Mouse (Mus musculus) liver, embryonic 14.5 days (tissue): ENCODE measurements around the gene Tmem269. TPM values are rescaled to one million over a fixed set of nuclear protein-coding genes. Genes with fewer than 3 reads are reported as not detected.
A peak's percentile ranks its signal among the peaks of the same experiment; 100 is the strongest.

Source experiments
- ATAC-seq: fragments of 200-750 bp; cut with Nextera tagmentation; 2 replicates; pipeline ENCODE4 v1.8.0; 2017; ENCODE audit warnings: moderate number of reproducible peaks, mild to moderate bottlenecking, moderate library complexity; ENCODE audit not compliant: insufficient read depth
- DNase-seq, 3 experiments: peaks; one replicate each; pipeline ENCODE4 v3.0.0-alpha.2; 2012 to 2013; ENCODE audit warnings: low read depth in 3 of 3, low spot score in 3 of 3
- H3K27ac ChIP-seq: fragments of 300-500 bp; sonication (generic); 2 replicates; pipeline ENCODE4 v1.5.1; 2014; ENCODE audit warnings: moderate library complexity, mild to moderate bottlenecking, control low read depth, inconsistent platforms
- H3K27me3 ChIP-seq: fragments of 300-500 bp; sonication (generic); 2 replicates; pipeline ENCODE4 v1.6.1; 2014; ENCODE audit warnings: mild to moderate bottlenecking, low read length, moderate library complexity; ENCODE audit not compliant: control insufficient read depth, insufficient read depth
- H3K36me3 ChIP-seq: fragments of 300-500 bp; sonication (generic); replicated peaks from 2 replicates; pipeline ENCODE4 v1.6.1; 2014; ENCODE audit warnings: low read depth; ENCODE audit not compliant: control insufficient read depth, insufficient read depth
- H3K4me1 ChIP-seq, 2 experiments: fragments of 200-500 bp in 1 of 2; fragments of 300-500 bp in 1 of 2; sonication (generic) in 1 of 2; replicated peaks; 2 replicates each; pipeline ENCODE4 v1.6.1; 2012 to 2014; ENCODE audit warnings: antibody characterized with exemption in 1 of 2, inconsistent platforms in 1 of 2, low read length in 1 of 2; ENCODE audit not compliant: control insufficient read depth in 2 of 2, insufficient read depth in 2 of 2
- H3K4me2 ChIP-seq: fragments of 300-500 bp; sonication (generic); 2 replicates; pipeline ENCODE4 v1.6.1; 2014; ENCODE audit warnings: low read depth, mild to moderate bottlenecking, control low read depth, moderate library complexity
- H3K4me3 ChIP-seq, 2 experiments: fragments of 200-500 bp in 1 of 2; fragments of 300-500 bp in 1 of 2; sonication (generic) in 1 of 2; 2 replicates each; pipeline ENCODE4 v1.5.1; 2012 to 2014; ENCODE audit warnings: low read depth in 2 of 2, low read length in 2 of 2, mild to moderate bottlenecking in 2 of 2, control low read depth in 1 of 2, inconsistent platforms in 1 of 2, moderate library complexity in 1 of 2; ENCODE audit not compliant: insufficient read depth in 1 of 2
- H3K9ac ChIP-seq: fragments of 300-500 bp; sonication (generic); replicated peaks from 2 replicates; pipeline ENCODE4 v1.6.1; 2014; ENCODE audit warnings: mild to moderate bottlenecking, control low read depth, moderate library complexity
- H3K9me3 ChIP-seq: fragments of 300-500 bp; sonication (generic); 2 replicates; pipeline ENCODE4 v1.6.1; 2016; ENCODE audit warnings: low read length, mixed read lengths; ENCODE audit not compliant: control insufficient read depth
- CTCF ChIP-seq: IDR thresholded peaks from 2 replicates; pipeline ENCODE4 v1.5.1; 2016; ENCODE audit warnings: antibody characterized with exemption, low read depth, control low read depth
- EP300 ChIP-seq: IDR thresholded peaks from 2 replicates; pipeline ENCODE4 v1.6.1; 2016; ENCODE audit warnings: antibody characterized with exemption, low read depth
- WGBS: fragments of 180-500 bp; shearing (Covaris S2); extraction: QIAGEN DNeasy Blood & Tissue Kit; methylation state at CpG from one replicate; pipeline ENCODE4 v1.1.7; 2014; ENCODE audit not compliant: insufficient replicate concordance; 5-methylcytosine and 5-hydroxymethylcytosine counted together
- polyA plus RNA-seq, 2 experiments: library from polyadenylated mRNA; depleted of rRNA in 1 of 2; stranded (reverse) in 1 of 2; unstranded in 1 of 2; fragments of >200 nt; fragmentation: Nextera tagmentation in 1 of 2; extraction: Ambion mirVana in 1 of 2; gene quantifications; 2 replicates each; pipeline versions ENCODE4 v1.2.1 to v1.2.3; 2012 to 2014

The Tmem269 gene
- polyA plus RNA-seq, 2 experiments: not detected

DNA sequence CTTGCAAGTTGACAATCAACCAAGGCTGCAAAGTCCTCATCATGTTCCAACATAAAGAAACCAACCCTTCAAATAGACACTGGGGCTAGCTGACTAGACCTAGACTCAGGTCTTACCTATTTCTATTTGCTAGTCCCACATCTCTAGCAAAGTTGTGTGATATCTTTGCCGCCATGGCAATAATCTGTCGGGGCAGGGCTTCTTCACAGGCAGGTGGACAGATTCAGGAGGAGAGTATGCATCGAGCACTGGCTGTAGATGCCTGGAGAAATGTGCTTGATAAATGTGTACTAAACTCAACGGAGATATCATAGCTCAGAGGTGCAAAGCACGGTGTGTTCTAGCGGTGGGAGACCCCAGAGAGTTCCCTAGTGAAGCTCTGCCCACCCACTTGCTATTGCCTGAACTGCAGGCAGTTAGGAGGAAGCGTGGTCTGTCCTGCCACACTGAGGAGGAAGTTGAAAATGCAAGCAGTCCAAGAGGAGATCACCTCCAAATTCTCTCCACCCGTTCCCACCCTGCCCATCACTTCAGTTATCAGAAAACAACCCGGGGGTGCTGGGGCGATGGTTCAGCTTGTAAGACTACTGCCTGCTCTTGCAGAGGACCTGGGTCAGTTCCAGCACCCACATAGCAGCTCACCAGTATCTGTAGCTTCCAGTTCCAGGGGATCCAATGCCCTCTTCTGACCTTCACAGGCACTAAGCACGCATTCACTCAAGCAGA is 29.8 kb downstream of the Tmem269 start:
- peak overlapping the region; percentile 96 for H3K4me2 ChIP-seq
- peak overlapping the region; percentile 97 for H3K9ac ChIP-seq
- WGBS: 9% methylated on average over 11 of the region's 11 CpGs
- H3K27ac ChIP-seq: peak overlapping the region; percentile 92
- no peaks in the 10 kb centered on the region for H3K9me3 ChIP-seq
- ATAC-seq: peak; percentile 52
- peak; percentile 65 to 68 (median 65) for DNase-seq
- peaks cover 56% of the 10 kb centered on the region for H3K36me3 ChIP-seq
- peak; percentile 73 for TF ChIP-seq CTCF
- TF ChIP-seq EP300: peak; percentile 20; the same call in 1 of the 2 replicates
- no peaks in the 10 kb centered on the region for H3K27me3 ChIP-seq
- peak overlapping the region; percentile 72 to 91 for H3K4me3 ChIP-seq
- H3K4me1 ChIP-seq: peaks cover 28 to 57% of the 10 kb centered on the region in 2 experiments

DNA sequence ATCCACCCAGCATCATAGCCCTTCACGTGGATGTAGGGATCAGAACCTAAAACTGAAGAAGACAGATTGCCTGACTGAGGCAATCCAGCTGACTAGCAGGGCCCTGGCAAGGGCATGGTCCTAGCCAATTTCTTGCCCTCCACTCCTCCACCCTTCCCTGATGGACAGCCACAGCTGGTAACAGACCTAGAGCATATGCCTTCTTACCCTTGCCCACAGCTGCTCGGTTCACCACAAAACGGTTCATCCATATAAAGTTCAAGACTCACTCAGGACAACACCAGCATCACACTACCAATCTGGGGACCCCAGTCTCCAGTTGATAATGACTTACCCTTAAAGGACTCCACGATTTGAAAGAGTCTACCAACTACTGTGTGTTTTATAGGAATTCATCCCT is 32.2 kb downstream of the Tmem269 start:
- H3K9ac ChIP-seq: peak overlapping the region; percentile 49
- H3K4me2 ChIP-seq: peak overlapping the region; percentile 96
- peak overlapping the region; percentile 43 to 72 for H3K4me3 ChIP-seq
- no peak for DNase-seq
- TF ChIP-seq EP300: no peak
- no peak for TF ChIP-seq CTCF
- no peaks in the 10 kb centered on the region for H3K9me3 ChIP-seq
- peaks cover 81% of the 10 kb centered on the region for H3K36me3 ChIP-seq
- H3K4me1 ChIP-seq: peaks cover 18 to 34% of the 10 kb centered on the region in 2 experiments
- peak overlapping the region; percentile 22; the same call in 1 of the 2 replicates for H3K27ac ChIP-seq
- WGBS: 72% methylated on average over 4 of the region's 4 CpGs
- no peak for ATAC-seq
- H3K27me3 ChIP-seq: no peaks in the 10 kb centered on the region

DNA sequence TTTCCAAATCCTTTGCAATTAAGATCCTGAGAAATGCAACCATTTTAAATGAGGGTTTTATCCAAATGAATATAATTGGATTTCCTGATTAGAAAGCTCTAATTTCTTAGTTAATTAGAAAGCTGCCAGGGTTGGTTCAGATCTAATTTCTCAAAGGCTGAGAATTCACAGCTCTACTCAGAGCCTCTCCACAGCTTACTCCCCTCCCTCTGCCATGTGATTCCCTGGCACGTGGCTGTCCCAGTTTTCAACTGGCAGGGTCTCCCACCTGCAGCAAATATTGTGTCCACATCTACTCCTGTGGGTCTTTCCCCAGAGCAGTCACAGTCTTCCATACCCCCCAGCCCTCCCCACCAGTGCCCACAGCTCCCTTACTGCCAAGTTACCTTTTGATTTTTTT is 34.5 kb downstream of the Tmem269 start:
- TF ChIP-seq EP300 (no peak), CTCF (no peak)
- Histone ChIP-seq H3K36me3 (peaks cover 99% of the 10 kb centered on the region), H3K27ac (no peak overlapping the region), H3K27me3 (no peaks in the 10 kb centered on the region), H3K4me1 (peaks cover 18 to 32% of the 10 kb centered on the region in 2 experiments), H3K4me2 (0 out of 2 replicates have a peak overlapping the region, but pooled peaks have one; percentile 13), H3K9me3 (no peaks in the 10 kb centered on the region), H3K4me3 (no peak overlapping the region), H3K9ac (no peak overlapping the region)
- DNase-seq (no peak), ATAC-seq (no peak)
- WGBS: 46% methylated on average over 1 of the region's 1 CpGs

DNA sequence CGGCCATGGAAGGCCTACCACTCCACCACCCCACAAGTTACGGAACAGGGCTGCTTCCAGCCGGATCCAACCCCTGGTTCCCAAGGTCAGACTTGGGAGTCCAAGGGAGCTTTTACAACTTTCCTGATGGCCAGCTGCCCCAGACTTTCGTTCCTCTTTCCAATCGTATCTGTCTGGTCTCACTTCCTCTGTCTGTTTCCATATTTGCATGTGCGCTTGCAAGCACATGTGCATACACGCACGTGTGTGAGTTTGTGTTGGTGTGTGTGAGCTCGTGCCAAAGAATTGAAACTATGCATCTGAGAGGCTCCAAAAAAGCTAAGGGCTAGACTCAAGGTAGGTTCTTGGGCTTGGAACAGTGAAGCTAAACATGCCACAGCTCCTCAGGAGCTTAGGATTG is 36.6 kb downstream of the Tmem269 start:
- Histone ChIP-seq H3K27ac (no peak overlapping the region), H3K9me3 (no peaks in the 10 kb centered on the region), H3K9ac (no peak overlapping the region), H3K27me3 (no peaks in the 10 kb centered on the region), H3K4me3 (no peak overlapping the region), H3K4me2 (no peak overlapping the region), H3K36me3 (peaks cover 99% of the 10 kb centered on the region), H3K4me1 (peaks cover 9 to 16% of the 10 kb centered on the region in 2 experiments)
- ATAC-seq: no peak
- TF ChIP-seq EP300: no peak
- TF ChIP-seq CTCF: no peak
- WGBS: 57% methylated on average over 9 of the region's 9 CpGs
- no peak for DNase-seq

DNA sequence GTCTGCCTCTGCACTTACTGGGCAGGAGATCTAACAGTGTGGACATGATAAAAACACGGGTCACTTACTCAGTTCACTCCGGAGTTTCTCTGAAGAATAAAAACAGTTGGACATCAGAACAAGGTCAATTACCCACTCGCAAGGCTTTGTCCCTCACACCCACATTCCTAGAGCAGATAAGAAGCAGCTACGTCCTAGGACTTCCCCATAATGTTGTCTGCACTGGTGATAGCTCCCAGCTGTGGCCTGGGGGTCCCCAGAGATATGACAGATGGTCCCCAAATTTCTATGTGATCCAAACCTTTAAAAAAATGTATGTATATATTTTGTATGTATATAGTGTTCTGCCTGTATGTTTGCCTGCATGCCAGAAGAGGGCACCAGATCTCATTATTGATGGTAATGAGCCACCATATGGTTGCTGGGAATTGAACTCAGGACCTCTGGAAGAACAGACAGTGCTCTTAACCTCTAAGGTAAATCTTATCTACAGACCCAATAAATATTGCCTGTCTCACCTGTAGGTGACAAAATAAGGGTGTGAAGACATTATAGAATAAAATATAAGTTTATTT is 37.8 kb downstream of the Tmem269 start:
- 0 out of 2 replicates have a peak overlapping the region, but pooled peaks have one; percentile 8 for H3K27ac ChIP-seq
- TF ChIP-seq CTCF: peak; percentile 49
- TF ChIP-seq EP300: no peak
- DNase-seq: no peak
- H3K9ac ChIP-seq: no peak overlapping the region
- no peak overlapping the region; the same call in 1 of the 2 replicates for H3K4me2 ChIP-seq
- no peak overlapping the region for H3K4me3 ChIP-seq
- ATAC-seq: no peak
- H3K27me3 ChIP-seq: no peaks in the 10 kb centered on the region
- WGBS: 33% methylated on average over 4 of the region's 4 CpGs
- H3K4me1 ChIP-seq: peaks cover 4 to 5% of the 10 kb centered on the region in 2 experiments; a peak in 1 of 4 replicates
- peaks cover 90% of the 10 kb centered on the region for H3K36me3 ChIP-seq
- no peaks in the 10 kb centered on the region for H3K9me3 ChIP-seq
